Mouse (Mus musculus): ENCODE results near the gene Dppa1.
"Not testable (repeated sequence)": the region's sequence is repeated elsewhere in the genome, so short reads cannot be mapped to it uniquely, and the experiment has no call there.

Dppa1 gene

GRCm38 (mm10) chr11:46629211-46629795 is at the start of gene Dppa1:
TSS of gene Dppa1 (minus strand) at chr11:46629261.
- in situ Hi-C loops (cut with MboI; ENCODE audit: low sequenced_read_pairs) = no loop called here

GRCm38 (mm10) chr11:46667938-46668337 is 38.9 kb upstream of the Dppa1 start:
- in situ Hi-C loops (cut with MboI; ENCODE audit: low sequenced_read_pairs) = no loop called here

- in situ Hi-C loops (cut with MboI; ENCODE audit: low sequenced_read_pairs) = no loop called here
These were observed 38.0 kb upstream of the Dppa1 start for GRCm38 (mm10) chr11:46667105-46667504.

DNA sequence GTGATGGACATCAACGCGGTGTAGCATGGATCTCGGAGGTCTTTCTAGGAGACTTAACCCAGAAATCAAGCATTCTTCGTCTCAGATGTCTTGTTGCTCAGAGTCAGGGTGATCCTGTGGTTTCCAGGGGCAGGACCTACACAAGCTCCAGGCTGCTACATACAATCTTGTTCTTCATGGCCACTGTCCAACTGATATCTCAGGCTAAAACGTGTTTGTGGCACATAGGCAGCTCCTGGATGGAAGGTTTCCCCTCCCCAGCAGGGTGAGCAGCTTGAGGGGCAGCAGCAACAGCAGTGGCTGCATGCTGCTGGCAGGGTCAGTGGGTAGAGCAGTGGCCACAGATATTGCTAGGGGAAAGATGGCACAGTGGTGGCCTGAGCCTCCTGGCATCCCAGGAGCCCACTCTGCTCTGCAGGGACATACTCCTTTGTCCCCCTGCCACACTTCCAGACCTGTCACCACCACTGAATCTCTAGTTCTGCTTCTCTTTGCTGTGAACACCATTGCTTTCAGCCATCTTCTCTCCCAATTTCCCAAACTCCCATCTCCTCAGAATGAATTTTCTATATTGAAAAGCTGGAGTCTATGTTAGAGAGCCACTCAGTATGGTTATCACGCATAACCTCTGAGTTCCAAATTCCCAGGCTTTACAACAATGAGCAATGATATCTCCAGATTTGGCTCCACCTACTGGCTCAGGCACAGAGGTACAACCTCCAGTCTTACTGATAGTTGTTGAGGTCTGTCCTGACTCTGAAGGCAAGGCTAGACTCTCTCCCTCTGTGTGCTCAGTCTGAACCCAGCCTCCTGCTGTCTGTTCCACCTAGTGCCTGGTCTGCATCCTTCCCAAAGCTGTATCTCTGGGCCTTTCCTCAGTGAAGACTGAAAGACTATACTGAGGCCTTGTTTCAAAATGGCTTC is 36.8 kb upstream of the Dppa1 start:
- in situ Hi-C loops (cut with MboI; ENCODE audit: low sequenced_read_pairs) = no loop called here

DNA sequence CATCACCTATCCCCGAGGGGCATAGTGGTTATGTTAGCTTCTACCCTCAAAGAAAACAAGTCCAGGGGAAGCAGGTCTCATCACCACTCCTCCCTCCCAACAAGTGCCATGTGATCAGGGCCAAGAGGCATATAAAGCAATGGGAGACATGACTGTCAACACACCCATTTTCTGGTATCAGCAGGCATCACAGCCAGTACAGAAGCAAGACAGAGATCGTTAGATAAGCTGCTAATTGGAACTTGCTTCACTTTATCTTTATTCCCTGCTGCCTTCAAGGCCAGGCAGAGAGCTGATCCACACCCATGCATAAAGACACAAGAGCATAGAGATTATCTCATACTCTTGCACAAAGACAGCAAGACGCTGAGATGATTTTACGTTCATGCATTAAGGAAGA is 34.2 kb upstream of the Dppa1 start:
- in situ Hi-C loops (cut with MboI; ENCODE audit: low sequenced_read_pairs) = no loop called here

GRCm38 (mm10) chr11:46652476-46652875 is 23.4 kb upstream of the Dppa1 start:
- in situ Hi-C loops (cut with MboI; ENCODE audit: low sequenced_read_pairs) = no loop called here

- in situ Hi-C loops (cut with MboI; ENCODE audit: low sequenced_read_pairs) = not testable (repeated sequence)
These were observed 20.6 kb upstream of the Dppa1 start for GRCm38 (mm10) chr11:46649655-46650054.

- in situ Hi-C loops (cut with MboI; ENCODE audit: low sequenced_read_pairs) = no loop called here
These were observed 15.8 kb upstream of the Dppa1 start for GRCm38 (mm10) chr11:46644824-46645223.

GRCm38 (mm10) chr11:46636568-46636967 is 7.5 kb upstream of the Dppa1 start:
- in situ Hi-C loops (cut with MboI; ENCODE audit: low sequenced_read_pairs) = no loop called here

GRCm38 (mm10) chr11:46635516-46635915 is 6.5 kb upstream of the Dppa1 start:
- in situ Hi-C loops (cut with MboI; ENCODE audit: low sequenced_read_pairs) = not testable (repeated sequence)

- in situ Hi-C loops (cut with MboI; ENCODE audit: low sequenced_read_pairs) = no loop called here
These were observed 2.6 kb upstream of the Dppa1 start for GRCm38 (mm10) chr11:46631635-46632034.

DNA sequence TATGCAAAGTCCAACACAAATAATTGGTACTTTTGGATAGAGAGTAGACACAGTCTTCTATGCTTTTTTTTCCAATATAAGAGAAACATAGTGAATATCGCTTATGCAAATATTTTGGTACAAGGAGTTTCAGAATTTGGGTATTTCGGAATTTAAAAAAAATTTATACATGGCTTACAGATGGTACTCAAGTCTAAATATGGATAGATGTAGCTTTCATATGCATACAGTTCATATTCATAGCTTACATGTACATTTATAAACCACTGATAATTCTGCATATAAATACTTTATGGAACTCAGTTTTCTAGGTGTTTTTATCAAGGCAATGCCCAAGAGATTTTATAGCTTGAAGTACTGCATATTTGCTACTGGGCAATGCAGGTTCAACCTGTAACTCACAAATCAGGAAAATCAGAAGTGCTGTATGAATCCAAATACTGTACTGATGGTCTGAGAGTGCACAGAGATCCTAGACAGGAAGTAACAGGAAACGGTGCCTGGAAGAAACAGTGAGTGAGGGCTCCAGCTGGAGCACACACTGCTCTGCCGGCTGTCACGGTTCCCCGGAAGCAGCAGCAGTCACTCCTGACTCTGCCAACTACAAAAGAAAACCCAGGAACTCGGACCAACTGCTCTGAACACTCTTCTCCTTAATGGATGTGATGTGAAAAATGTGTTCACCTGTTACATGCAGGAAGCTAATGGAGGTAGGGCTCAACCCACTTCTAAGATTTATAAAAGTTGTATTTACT is 8.5 kb downstream of the Dppa1 start:
- in situ Hi-C loops (cut with MboI; ENCODE audit: low sequenced_read_pairs) = no loop called here

DNA sequence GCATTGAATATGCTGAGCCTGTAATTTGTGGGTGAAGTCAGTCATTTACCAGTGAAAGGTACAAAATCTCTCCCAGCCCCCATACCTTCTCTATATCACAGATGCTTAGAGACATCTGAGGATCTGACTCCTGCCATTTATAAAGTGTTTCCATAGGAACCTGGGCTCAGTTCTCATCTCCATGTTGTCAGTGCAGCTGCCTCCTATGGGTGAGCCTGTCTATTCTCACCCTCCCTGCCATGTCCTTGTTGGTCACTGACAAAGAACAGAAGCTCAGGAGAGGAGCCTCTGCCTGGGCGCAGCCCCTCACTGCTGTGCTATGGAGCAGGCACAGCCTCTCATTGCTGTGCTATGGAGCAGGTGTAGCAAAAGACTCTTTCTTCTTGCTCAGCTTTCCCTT is 9.1 kb downstream of the Dppa1 start:
- in situ Hi-C loops (cut with MboI; ENCODE audit: low sequenced_read_pairs) = no loop called here

DNA sequence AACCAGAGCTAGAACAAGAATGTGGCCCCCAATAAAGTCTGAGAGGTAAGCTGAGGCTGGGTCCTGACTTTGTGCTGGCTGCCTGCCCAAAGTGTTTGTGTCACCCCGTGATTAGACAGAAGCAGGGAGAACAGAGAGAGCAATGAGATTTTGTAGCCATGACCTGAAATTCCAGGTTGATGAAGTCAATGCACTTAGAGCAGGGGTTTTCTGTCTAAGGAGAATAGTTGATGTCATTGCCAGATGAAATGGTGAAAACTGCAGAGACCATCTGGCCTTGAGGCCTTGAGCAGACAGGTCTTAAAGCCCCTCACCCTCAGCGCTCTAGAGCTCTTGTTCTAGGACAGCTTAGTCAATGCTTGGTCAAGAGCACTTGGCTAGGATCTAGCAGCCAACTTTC is 36.6 kb downstream of the Dppa1 start:
- in situ Hi-C loops (cut with MboI; ENCODE audit: low sequenced_read_pairs) = no loop called here

GRCm38 (mm10) chr11:46582741-46583140 is 46.3 kb downstream of the Dppa1 start:
- in situ Hi-C loops (cut with MboI; ENCODE audit: low sequenced_read_pairs) = no loop called here

DNA sequence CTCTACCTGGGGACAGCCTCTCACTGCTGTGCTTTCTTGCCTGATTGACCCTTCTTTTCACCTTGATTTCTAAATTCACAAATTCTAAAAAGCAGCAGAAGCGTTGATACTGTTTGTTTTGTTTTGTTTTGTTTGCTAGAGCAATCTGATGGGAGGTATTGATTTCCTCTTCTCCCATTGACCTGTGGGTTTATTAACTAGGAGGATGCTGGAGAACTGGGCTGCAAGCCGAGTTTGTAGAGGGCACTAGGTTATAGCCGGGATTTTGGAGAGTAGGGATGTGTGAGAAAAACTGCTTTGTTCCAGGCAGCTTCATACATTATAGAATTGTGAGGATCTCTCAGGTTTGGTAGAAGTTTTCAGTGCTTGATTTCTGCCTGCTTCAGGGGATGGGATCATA is 48.6 kb downstream of the Dppa1 start:
- in situ Hi-C loops (cut with MboI; ENCODE audit: low sequenced_read_pairs) = no loop called here

GRCm38 (mm10) chr11:46578771-46579281 is 50.2 kb downstream of the Dppa1 start:
- in situ Hi-C loops (cut with MboI; ENCODE audit: low sequenced_read_pairs) = no loop called here

- in situ Hi-C loops (cut with MboI; ENCODE audit: low sequenced_read_pairs) = no loop called here
These were observed 57.7 kb downstream of the Dppa1 start, which contains the start of gene BC053393 for GRCm38 (mm10) chr11:46571327-46571726. TSS of gene BC053393 (plus strand) at chr11:46571536.

GRCm38 (mm10) chr11:46569107-46569506 is 60.0 kb downstream of the Dppa1 start:
- in situ Hi-C loops (cut with MboI; ENCODE audit: low sequenced_read_pairs) = no loop called here

GRCm38 (mm10) chr11:46565967-46566366 is 63.1 kb downstream of the Dppa1 start:
- in situ Hi-C loops (cut with MboI; ENCODE audit: low sequenced_read_pairs) = no loop called here

GRCm38 (mm10) chr11:46564671-46565070 is 64.4 kb downstream of the Dppa1 start:
- in situ Hi-C loops (cut with MboI; ENCODE audit: low sequenced_read_pairs) = no loop called here

Measured in CH12F3 (cell line).